Mouse (Mus musculus) liver, postnatal 0 days (tissue): ENCODE measurements around the gene 4933428M09Rik.
"Not testable (repeated sequence)": the region's sequence is repeated elsewhere in the genome, so short reads cannot be mapped to it uniquely, and the experiment has no call there.

Experiments
- CTCF ChIP-seq: sonication (generic); IDR thresholded peaks from 2 replicates; pipeline ENCODE4 v1.5.1; 2016; ENCODE audit warnings: antibody characterized with exemption, low read depth
- EP300 ChIP-seq: IDR thresholded peaks from 2 replicates; pipeline ENCODE4 v1.6.1; 2016; ENCODE audit warnings: antibody characterized with exemption, low read depth, mild to moderate bottlenecking

DNA sequence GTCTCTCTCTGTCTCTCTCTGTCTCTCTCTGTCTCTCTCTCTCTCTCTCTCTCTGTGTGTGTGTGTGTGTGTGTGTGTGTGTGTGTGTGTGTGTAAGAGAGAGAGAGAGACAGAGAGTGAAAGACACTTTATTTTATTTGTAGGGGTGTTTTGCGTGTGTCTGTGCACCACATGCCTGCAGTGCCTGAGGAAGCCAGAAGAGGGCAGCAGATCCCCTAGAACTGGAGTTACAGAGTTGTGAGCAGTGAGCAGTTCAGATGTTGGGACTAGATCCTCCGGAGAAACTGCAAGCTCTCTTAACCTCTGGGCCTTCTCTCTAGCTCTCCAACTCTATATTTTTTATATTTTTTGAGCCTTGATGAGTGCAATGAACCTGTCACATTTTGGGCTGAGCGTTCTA is 12.5 kb downstream of the 4933428M09Rik start:
- TF ChIP-seq CTCF = peak; percentile 51
- TF ChIP-seq EP300 = not testable (repeated sequence)
